Mouse (Mus musculus) forebrain, embryonic 11.5 days (tissue): ENCODE data around the gene Rfx2. TPM values are rescaled to one million over a fixed set of nuclear protein-coding genes. Genes with fewer than 3 reads are reported as not detected.

ENCODE experiments used
- ATAC-seq: fragments of 200-750 bp; cut with Nextera tagmentation; replicated peaks from 2 replicates; pipeline ENCODE4 v1.8.0; 2017; ENCODE audit warnings: moderate TSS enrichment; ENCODE audit not compliant: low FRiP score
- DNase-seq: peaks from one replicate; pipeline ENCODE4 v3.0.0-alpha.2; 2017; ENCODE audit warnings: low spot score
- H3K27ac ChIP-seq: fragments of 300-500 bp; sonication (generic); 2 replicates; pipeline ENCODE4 v1.5.1; 2014; ENCODE audit warnings: low read depth, low read length
- H3K27me3 ChIP-seq: fragments of 300-500 bp; sonication (generic); 2 replicates; pipeline ENCODE4 v1.6.1; 2014; ENCODE audit warnings: mild to moderate bottlenecking, low read length, mixed read lengths; ENCODE audit not compliant: control insufficient read depth, insufficient read depth
- H3K36me3 ChIP-seq: fragments of 300-500 bp; sonication (generic); 2 replicates; pipeline ENCODE4 v1.6.1; 2014; ENCODE audit warnings: mild to moderate bottlenecking, low read length, moderate library complexity, mixed read lengths; ENCODE audit not compliant: control insufficient read depth, insufficient read depth
- H3K4me1 ChIP-seq: fragments of 300-500 bp; sonication (generic); replicated peaks from 2 replicates; pipeline ENCODE4 v1.6.1; 2014; ENCODE audit warnings: low read length, mixed read lengths; ENCODE audit not compliant: control insufficient read depth, insufficient read depth
- H3K4me2 ChIP-seq: fragments of 300-500 bp; sonication (generic); 2 replicates; pipeline ENCODE4 v1.6.1; 2014; ENCODE audit warnings: low read depth, mild to moderate bottlenecking, low read length, moderate library complexity, mixed read lengths; ENCODE audit not compliant: severe bottlenecking
- H3K4me3 ChIP-seq: fragments of 300-500 bp; sonication (generic); 2 replicates; pipeline ENCODE4 v1.5.1; 2014; ENCODE audit warnings: low read depth, low read length
- H3K9ac ChIP-seq: fragments of 300-500 bp; sonication (generic); 2 replicates; pipeline ENCODE4 v1.6.1; 2014; ENCODE audit warnings: low read length
- H3K9me3 ChIP-seq: fragments of 300-500 bp; sonication (generic); 2 replicates; pipeline ENCODE4 v1.6.1; 2016; ENCODE audit warnings: low read length, mixed read lengths; ENCODE audit not compliant: control insufficient read depth
- WGBS: fragments of 180-500 bp; shearing (Covaris S2); extraction: QIAGEN DNeasy Blood & Tissue Kit; methylation state at CpG from one replicate; pipeline ENCODE4 v1.1.7; 2014; 5-methylcytosine and 5-hydroxymethylcytosine counted together
- polyA plus RNA-seq: library from polyadenylated mRNA; unstranded; fragments of >200 nt; fragmentation: Nextera tagmentation; extraction: Ambion mirVana; gene quantifications from 2 replicates; pipeline ENCODE4 v1.2.1, GENCODE M21; 2014

The Rfx2 gene
- polyA plus RNA-seq, 1 experiment from 2014 or later, result 11.1 TPM

- H3K27ac ChIP-seq, result no peak overlapping the region
- no peaks in the 10 kb centered on the region for H3K9me3 ChIP-seq
- H3K4me2 ChIP-seq, result peak overlapping the region; percentile 41; the same call in 1 of the 2 replicates
- H3K27me3 ChIP-seq, result peaks cover 56% of the 10 kb centered on the region
- ATAC-seq, result peak; percentile 71
- WGBS, result 25% methylated on average over 71 of the region's 71 CpGs
- H3K4me3 ChIP-seq, result peak overlapping the region; percentile 16; the same call in 1 of the 2 replicates
- 0 out of 2 replicates have a peak, but pooled peaks cover 3% of the 10 kb centered on the region for H3K4me1 ChIP-seq
- peak overlapping the region; percentile 32 for H3K9ac ChIP-seq
- peak; percentile 81 for DNase-seq
- no peaks in the 10 kb centered on the region for H3K36me3 ChIP-seq
These were observed 79.3 kb downstream of the Rfx2 start for GRCm38 (mm10) chr17:56751404-56752072.

GRCm38 (mm10) chr17:56744173-56744572, 86.6 kb downstream of the Rfx2 start:
- Histone ChIP-seq H3K9me3 (no peaks in the 10 kb centered on the region), H3K4me2 (no peak overlapping the region), H3K27me3 (no peaks in the 10 kb centered on the region), H3K36me3 (no peaks in the 10 kb centered on the region), H3K4me3 (no peak overlapping the region), H3K27ac (no peak overlapping the region), H3K9ac (no peak overlapping the region), H3K4me1 (no peaks in the 10 kb centered on the region)
- ATAC-seq, result no peak
- WGBS, result 70% methylated on average over 5 of the region's 5 CpGs
- DNase-seq, result no peak

GRCm38 (mm10) chr17:56740788-56741160, 90.0 kb downstream of the Rfx2 start:
- H3K36me3 ChIP-seq, result no peaks in the 10 kb centered on the region
- H3K4me2 ChIP-seq, result no peak overlapping the region
- no peak overlapping the region for H3K27ac ChIP-seq
- no peaks in the 10 kb centered on the region for H3K9me3 ChIP-seq
- DNase-seq (no peak), ATAC-seq (no peak)
- WGBS, result 81% methylated on average over 17 of the region's 17 CpGs
- H3K4me1 ChIP-seq, result no peaks in the 10 kb centered on the region
- H3K9ac ChIP-seq, result no peak overlapping the region
- H3K4me3 ChIP-seq, result no peak overlapping the region
- H3K27me3 ChIP-seq, result no peaks in the 10 kb centered on the region

GRCm38 (mm10) chr17:56740118-56740787, 90.6 kb downstream of the Rfx2 start:
- 86% methylated on average over 17 of the region's 17 CpGs for WGBS
- no peaks in the 10 kb centered on the region for H3K27me3 ChIP-seq
- H3K9ac ChIP-seq, result no peak overlapping the region
- no peaks in the 10 kb centered on the region for H3K4me1 ChIP-seq
- no peaks in the 10 kb centered on the region for H3K36me3 ChIP-seq
- DNase-seq (no peak), ATAC-seq (no peak)
- no peak overlapping the region for H3K4me3 ChIP-seq
- no peaks in the 10 kb centered on the region for H3K9me3 ChIP-seq
- H3K27ac ChIP-seq, result no peak overlapping the region
- H3K4me2 ChIP-seq, result no peak overlapping the region

- Histone ChIP-seq H3K27ac (no peak overlapping the region), H3K27me3 (no peaks in the 10 kb centered on the region), H3K4me2 (no peak overlapping the region), H3K9ac (no peak overlapping the region), H3K4me1 (no peaks in the 10 kb centered on the region), H3K9me3 (no peaks in the 10 kb centered on the region), H3K36me3 (no peaks in the 10 kb centered on the region), H3K4me3 (no peak overlapping the region)
- WGBS, result 80% methylated on average over 10 of the region's 10 CpGs
- DNase-seq (no peak), ATAC-seq (no peak)
These were observed 92.6 kb downstream of the Rfx2 start for GRCm38 (mm10) chr17:56738221-56738620.

GRCm38 (mm10) chr17:56736534-56736933, 94.3 kb downstream of the Rfx2 start:
- DNase-seq (no peak), ATAC-seq (no peak)
- Histone ChIP-seq H3K4me1 (no peaks in the 10 kb centered on the region), H3K4me2 (no peak overlapping the region), H3K9ac (no peak overlapping the region), H3K4me3 (no peak overlapping the region), H3K9me3 (no peaks in the 10 kb centered on the region), H3K27me3 (no peaks in the 10 kb centered on the region), H3K27ac (no peak overlapping the region), H3K36me3 (no peaks in the 10 kb centered on the region)
- 54% methylated on average over 8 of the region's 8 CpGs for whole genome bisulfite sequencing

- no peak for ATAC-seq
- WGBS, result 39% methylated on average over 2 of the region's 2 CpGs
- no peak overlapping the region for H3K27ac ChIP-seq
These were observed 101.2 kb downstream of the Rfx2 start for GRCm38 (mm10) chr17:56729656-56730055.

GRCm38 (mm10) chr17:56729151-56729550, 101.7 kb downstream of the Rfx2 start:
- DNase-seq, result no peak
- 71% methylated on average over 6 of the region's 6 CpGs for WGBS
- peaks cover 5% of the 10 kb centered on the region; the same call in 1 of the 2 replicates for H3K4me1 ChIP-seq
- no peak overlapping the region for H3K27ac ChIP-seq
- no peak for ATAC-seq
- H3K36me3 ChIP-seq, result no peaks in the 10 kb centered on the region
- no peaks in the 10 kb centered on the region for H3K27me3 ChIP-seq
- H3K4me3 ChIP-seq, result no peak overlapping the region
- H3K9me3 ChIP-seq, result no peaks in the 10 kb centered on the region
- H3K9ac ChIP-seq, result no peak overlapping the region
- no peak overlapping the region for H3K4me2 ChIP-seq

More at GRCm38 (mm10) chr17:56729656-56730055, 101.2 kb downstream of the Rfx2 start:
- no peak for DNase-seq
- H3K4me1 ChIP-seq, result peaks cover 5% of the 10 kb centered on the region; the same call in 1 of the 2 replicates
- no peak overlapping the region for H3K4me2 ChIP-seq
- no peak overlapping the region for H3K4me3 ChIP-seq
- H3K36me3 ChIP-seq, result no peaks in the 10 kb centered on the region
- H3K9me3 ChIP-seq, result no peaks in the 10 kb centered on the region
- no peak overlapping the region for H3K9ac ChIP-seq
- H3K27me3 ChIP-seq, result no peaks in the 10 kb centered on the region
